Mouse (Mus musculus) urinary bladder, postnatal 0 days (tissue): ENCODE data around the gene Megf6. TPM values are rescaled to one million over a fixed set of nuclear protein-coding genes. Genes with fewer than 3 reads are reported as not detected.

Source experiments
- polyA plus RNA-seq: library from polyadenylated mRNA; unstranded; fragments of >200 nt; fragmentation: Nextera tagmentation; extraction: Ambion mirVana; gene quantifications from 2 replicates; pipeline ENCODE4 v1.2.1, GENCODE M21; 2015

Megf6 gene
- 11.5 and 15.4 TPM in 2 replicates for polyA plus RNA-seq

DNA sequence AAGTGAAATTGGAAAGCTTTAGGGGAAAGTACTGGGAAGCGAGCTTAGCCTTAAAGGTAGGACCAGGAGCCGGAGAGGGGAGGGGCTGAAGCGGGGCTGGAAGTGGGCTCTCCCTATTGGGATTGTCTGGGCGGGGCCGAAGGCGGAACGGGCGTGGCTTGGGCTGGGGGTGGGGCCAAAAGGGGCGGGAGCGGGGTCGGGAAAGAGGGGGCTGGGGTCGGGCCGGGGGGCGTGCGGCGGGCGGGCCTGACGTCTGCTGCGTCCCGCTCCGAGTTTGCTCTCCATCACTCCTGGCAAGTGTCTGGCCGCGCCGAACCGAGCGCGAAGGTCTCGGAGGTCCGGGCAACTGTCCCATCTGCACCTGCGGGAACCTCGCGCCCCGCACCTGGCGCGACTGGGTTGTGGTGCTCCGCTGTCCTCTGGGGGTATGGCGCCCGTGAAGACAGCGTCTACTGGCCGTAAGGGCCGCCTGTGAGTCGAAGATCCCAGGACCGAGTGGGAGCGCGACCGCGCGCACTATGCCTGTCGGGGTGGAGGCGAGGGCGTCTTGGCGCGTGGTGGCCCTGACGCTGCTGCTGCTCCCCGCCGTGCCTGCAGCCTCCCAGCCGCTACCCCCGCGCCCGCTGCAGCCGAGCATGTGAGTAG, at the start of gene Megf6:
Gene Megf6 (plus strand): TSS at position 225 of the 645 bp plus-strand sequence.

DNA sequence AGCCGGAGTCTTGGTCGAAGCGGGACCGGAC, 30.5 kb upstream of the Megf6 start, which contains the start of gene Trp73:
Gene Trp73 (minus strand): TSS at position 27 of the 31 bp plus-strand sequence.

DNA sequence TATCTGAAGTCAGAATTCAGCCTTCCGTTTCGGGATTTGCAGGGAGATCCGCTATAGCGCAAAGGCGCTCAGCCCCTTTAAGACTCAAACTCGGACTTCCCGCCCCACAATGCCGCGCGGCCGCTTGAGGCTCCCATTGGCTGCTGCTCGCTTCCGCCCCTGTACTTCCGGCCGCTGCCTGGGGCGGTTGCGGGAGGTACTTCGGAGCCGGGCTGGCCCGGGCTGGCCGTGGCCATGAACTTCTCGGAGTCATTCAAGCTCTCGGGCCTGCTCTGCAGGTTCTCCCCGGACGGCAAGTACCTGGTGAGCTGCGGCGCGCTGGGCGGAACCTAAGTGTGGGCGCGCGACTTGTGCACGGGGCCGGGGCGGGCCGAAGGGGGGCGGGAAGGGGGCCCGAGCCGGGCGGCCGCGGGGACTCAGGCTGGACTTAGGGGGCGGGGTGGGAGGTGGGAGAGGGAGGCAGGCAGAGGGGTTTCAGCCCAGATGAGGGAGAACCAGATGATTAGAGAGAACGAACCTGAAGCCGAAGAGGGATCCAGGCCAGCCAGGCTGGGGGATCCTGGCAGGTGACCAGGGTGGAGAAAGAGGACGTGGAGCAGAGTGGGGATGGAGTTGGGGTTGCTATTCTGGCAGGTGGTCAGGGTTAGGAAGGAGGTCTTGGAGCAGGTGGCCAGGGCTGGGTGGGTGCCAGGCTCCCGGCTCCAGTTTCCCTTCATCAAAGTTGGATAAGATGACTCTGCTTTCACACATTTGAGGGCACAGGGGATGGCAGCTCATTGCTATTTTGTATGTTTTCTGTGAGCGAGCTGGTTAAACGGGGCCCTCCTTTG, 28.1 kb upstream of the Megf6 start, which contains the start of gene Wrap73:
Gene Wrap73 (plus strand): TSS at position 162 of the 830 bp plus-strand sequence.

DNA sequence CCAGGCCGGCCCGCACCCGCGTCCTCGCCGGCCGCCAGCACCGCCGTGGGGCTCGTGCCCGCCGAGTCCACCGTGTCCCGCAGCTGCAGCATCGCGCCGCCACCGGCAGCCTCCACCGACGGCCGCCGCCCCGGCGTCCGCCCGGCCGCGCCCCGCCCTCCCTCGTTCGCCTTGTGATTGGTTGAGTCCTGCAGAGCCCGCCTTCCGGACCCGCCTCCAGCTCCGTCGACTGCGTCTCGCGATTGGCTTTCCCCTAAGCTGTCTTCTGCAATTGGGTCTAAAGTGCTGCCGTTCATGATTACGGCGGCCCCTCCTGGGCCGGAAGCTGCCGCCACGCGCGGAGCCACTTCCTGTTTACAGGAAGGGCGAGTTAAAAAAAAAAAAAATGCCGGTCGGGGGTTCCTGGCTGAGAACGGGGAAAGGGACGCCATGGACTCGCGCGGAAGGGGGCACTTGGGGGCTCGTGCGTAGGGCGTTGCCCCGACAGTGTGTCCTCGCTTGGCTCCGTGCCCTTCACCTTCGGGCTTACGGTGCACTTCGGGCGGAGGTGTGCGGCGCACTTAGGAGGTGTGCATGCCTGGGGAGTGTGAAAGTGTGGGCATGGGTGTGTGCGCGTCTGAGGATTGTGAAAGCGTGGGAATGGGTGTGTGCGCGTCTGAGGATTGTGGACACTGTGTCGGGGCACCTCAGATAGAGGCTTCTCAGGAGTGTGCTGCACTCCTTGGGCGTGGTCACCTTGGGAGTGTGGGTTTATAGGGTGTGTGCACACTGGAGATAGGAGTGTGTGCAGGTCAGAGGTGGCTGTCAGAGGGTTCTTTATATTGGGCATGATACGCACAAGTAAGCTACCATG, 9.8 kb upstream of the Megf6 start, which contains the start of gene Tprgl:
Gene Tprgl (minus strand): TSS at position 129 of the 853 bp plus-strand sequence.

DNA sequence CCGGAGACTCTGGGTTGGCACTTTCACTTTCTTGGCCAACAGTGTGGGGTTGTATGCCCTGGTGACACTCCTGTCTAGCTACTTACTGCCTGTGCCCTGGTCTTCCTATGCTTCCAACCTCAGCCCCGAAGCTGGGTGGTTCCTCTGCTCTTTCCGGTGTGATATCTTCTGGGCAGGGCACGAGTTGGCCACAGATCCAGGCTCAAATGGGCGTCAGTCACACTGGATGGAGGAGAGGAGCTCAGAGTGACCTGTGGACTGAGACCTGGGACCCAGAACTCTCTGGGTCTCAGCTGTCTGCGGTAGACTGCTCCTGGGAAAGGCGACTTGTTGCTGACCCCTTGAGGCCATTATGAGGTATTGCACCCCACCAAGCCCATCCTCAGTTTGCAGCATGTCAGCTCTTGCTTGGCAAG, 130.9 kb downstream of the Megf6 start, which contains the start of gene Arhgef16:
Gene Arhgef16 (minus strand): TSS at position 211 of the 416 bp plus-strand sequence.

Other genes with a start within 250 kb of the Megf6 start
- 55.1 and 56.6 TPM in 2 replicates for gene A430005L14Rik, start 213.5 kb upstream of the Megf6 start, polyA plus RNA-seq
- 4.0 and 4.9 TPM in 2 replicates for gene Dffb, start 195.6 kb upstream of the Megf6 start, polyA plus RNA-seq
- 8.3 and 9.0 TPM in 2 replicates for gene Cep104, start 195.5 kb upstream of the Megf6 start, polyA plus RNA-seq
- gene Lrrc47, start 159.0 kb upstream of the Megf6 start, polyA plus RNA-seq, result 11.9 and 12.8 TPM in 2 replicates
- gene Smim1, start 144.5 kb upstream of the Megf6 start, polyA plus RNA-seq, result 42.8 and 45.0 TPM in 2 replicates
- gene Ccdc27, start 128.1 kb upstream of the Megf6 start, polyA plus RNA-seq, result not detected in 2 replicates
- 0.06 and 0.10 TPM in 2 replicates for gene Trp73, start 30.5 kb upstream of the Megf6 start, polyA plus RNA-seq
- 13.8 and 16.3 TPM in 2 replicates for gene Wrap73, start 28.4 kb upstream of the Megf6 start, polyA plus RNA-seq
- gene Tprgl, start 10.1 kb upstream of the Megf6 start, polyA plus RNA-seq, result 177 and 180 TPM in 2 replicates
- gene Arhgef16, start 130.9 kb downstream of the Megf6 start, polyA plus RNA-seq, result 7.0 and 9.0 TPM in 2 replicates
- not detected in 2 replicates for gene B230104I21Rik, start 165.4 kb downstream of the Megf6 start, polyA plus RNA-seq